Mouse (Mus musculus) lung, postnatal 0 days (tissue): ENCODE measurements around the gene Taar4.

Experiments used
- CTCF ChIP-seq: IDR thresholded peaks from 2 replicates; pipeline ENCODE4 v1.5.1; 2016; ENCODE audit warnings: antibody characterized with exemption, mild to moderate bottlenecking
- EP300 ChIP-seq: IDR thresholded peaks from 2 replicates; pipeline ENCODE4 v1.6.1; 2016; ENCODE audit warnings: antibody characterized with exemption, mild to moderate bottlenecking, control low read depth

DNA sequence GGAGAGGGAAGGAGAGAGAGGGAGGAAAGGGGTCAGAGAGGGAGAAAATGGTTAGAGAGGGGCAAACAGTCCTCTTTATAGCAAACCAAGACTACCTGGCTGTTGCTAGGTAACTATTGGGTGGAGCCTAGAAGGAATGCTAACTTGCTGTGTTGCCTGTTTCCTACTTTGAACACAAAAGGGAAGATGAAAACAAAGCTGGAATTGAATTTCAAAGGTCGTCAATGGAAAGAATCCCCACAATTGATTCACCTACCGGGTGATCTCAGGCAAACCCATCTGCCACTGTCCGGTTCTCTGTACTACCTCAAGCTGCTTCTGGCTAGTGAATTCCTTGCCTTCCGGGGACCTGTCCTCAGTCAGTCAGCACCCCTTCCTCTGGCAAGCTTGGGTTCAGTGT, 17.7 kb downstream of the Taar4 start:
- no peak for TF ChIP-seq CTCF
- TF ChIP-seq EP300, result no peak
